Mouse (Mus musculus) 3134 (cell line): ENCODE results near the gene Serping1.

Experiments
- DNase-seq: peaks from one replicate; pipeline ENCODE4 v3.0.0-alpha.2; 2011; ENCODE audit warnings: low spot score; ENCODE audit not compliant: insufficient read length; ENCODE audit errors: extremely low read depth

Gene Serping1

GRCm38 (mm10) chr2:84716423-84717355 lies 58.6 kb downstream of the Serping1 start:
- DNase-seq = peak; percentile 41

- DNase-seq = no peak
Measured at GRCm38 (mm10) chr2:84715562-84716361, 59.5 kb downstream of the Serping1 start.
